Mouse (Mus musculus) heart, postnatal 0 days (tissue): ENCODE measurements around the gene Tbx4.

Source experiments
- CTCF ChIP-seq: IDR thresholded peaks from 2 replicates; pipeline ENCODE4 v1.5.1; 2016; ENCODE audit warnings: antibody characterized with exemption, control low read depth, low read depth
- EP300 ChIP-seq: IDR thresholded peaks from 2 replicates; pipeline ENCODE4 v1.6.1; 2016; ENCODE audit warnings: antibody characterized with exemption, low read depth

GRCm38 (mm10) chr11:85887273-85887672 lies 1.1 kb downstream of the Tbx4 start:
- TF ChIP-seq EP300 (no peak), CTCF (no peak)
